Mouse (Mus musculus): ENCODE results near the gene Igfbp6. TPM values are rescaled to one million over a fixed set of nuclear protein-coding genes. Genes with fewer than 3 reads are reported as not detected.

The Igfbp6 gene
- polyA plus RNA-seq (2016; fragmentation: Nextera tagmentation; extraction: Ambion mirVana), result 0.24 and 0.79 TPM in 2 replicates

GRCm38 (mm10) chr15:102144274-102144711 lies at the start of gene Igfbp6:
Gene Igfbp6, plus strand, starts transcription at chr15:102144362.
- Histone ChIP-seq H3K27ac (no peak within 1 kb of the TSS), H3K9ac (peak within 1 kb of the TSS; percentile 26; the same call in 1 of the 2 replicates), H3K9me3 (no peaks in the 10 kb centered on the region), H3K4me2 (peak within 1 kb of the TSS; percentile 38), H3K27me3 (peaks cover 52% of the 10 kb centered on the region), H3K4me1 (peaks cover 6% of the 10 kb centered on the region; the same call in 1 of the 2 replicates), H3K4me3 (replicated peaks) (peak within 1 kb of the TSS; percentile 18), H3K36me3 (replicated peaks) (no peaks in the 10 kb centered on the region)
- ATAC-seq (ENCODE audit: low FRiP score), result no peak
- 2% methylated on average over 22 of the region's 22 CpGs for WGBS

DNA sequence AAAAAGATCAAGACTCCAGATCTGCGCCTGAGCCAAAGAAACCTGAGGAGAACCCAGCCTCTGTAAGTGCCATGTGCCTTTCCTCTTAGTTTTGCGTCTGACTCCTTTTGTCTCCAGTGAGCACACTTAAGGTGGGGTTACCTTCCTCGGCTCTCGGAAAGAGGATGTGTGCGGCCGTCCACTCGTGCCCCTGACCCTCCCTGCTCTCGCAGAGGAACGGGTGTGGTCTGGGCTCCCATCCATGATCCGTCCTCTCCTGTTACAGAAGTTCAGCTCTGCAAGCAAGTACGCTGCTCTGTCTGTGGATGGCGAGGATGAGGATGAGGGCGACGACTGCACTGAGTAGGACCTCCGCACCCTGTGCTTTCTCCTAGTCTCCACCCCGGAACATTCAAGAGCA lies 49.2 kb upstream of the Igfbp6 start:
- no peak for ATAC-seq (ENCODE audit: low FRiP score)
- H3K36me3 ChIP-seq (replicated peaks), result peaks cover 85% of the 10 kb centered on the region
- WGBS, result 92% methylated on average over 16 of the region's 16 CpGs

DNA sequence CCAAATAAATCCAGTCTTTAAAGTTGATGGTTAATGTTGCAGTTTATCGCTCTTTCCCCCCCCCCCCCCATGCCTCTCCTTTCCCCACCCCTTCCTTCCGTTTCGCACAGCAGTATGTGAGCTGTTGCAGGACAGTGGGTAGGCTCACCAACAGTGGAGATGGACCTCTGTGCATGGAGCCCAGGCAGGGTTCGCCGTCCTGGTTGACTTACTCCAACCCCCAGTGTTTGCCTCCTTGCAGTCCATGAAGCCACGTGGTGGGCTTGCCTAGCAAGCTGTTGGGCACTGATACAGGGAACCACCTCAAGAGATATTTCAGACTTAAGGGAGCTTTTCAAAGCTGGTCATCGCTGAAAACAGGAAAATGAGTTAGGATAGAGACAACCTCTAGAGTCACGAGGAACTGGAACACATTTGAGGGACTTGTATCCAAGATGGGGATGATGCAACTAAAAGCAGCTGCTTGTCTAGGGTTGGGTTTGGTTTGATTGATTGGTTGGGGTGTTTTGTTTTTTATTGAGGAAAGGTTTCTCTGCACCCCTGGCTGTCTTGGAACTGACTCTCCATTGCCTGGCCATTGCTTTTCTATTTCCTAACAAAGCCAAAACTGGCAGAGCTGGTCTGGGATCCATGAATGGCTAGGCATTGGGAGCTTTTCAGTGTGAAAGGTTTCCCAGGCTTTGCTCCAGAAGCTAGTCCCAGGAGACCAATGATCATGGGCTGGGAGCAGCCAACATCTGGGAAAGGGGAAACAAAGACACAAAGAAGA lies 46.8 kb upstream of the Igfbp6 start:
- ATAC-seq (ENCODE audit: low FRiP score), result no peak
- Histone ChIP-seq H3K4me2 (no peak overlapping the region), H3K9ac (no peak overlapping the region), H3K27ac (no peak overlapping the region), H3K36me3 (replicated peaks) (peaks cover 61% of the 10 kb centered on the region), H3K4me3 (replicated peaks) (no peak overlapping the region), H3K9me3 (no peaks in the 10 kb centered on the region), H3K4me1 (peaks cover 41% of the 10 kb centered on the region), H3K27me3 (peaks cover 31% of the 10 kb centered on the region)
- WGBS, result 81% methylated on average over 8 of the region's 8 CpGs

More for the DNA sequence above, 49.2 kb upstream of the Igfbp6 start:
- peaks cover 18% of the 10 kb centered on the region for H3K4me1 ChIP-seq
- H3K27ac ChIP-seq, result no peak overlapping the region
- H3K9me3 ChIP-seq, result no peaks in the 10 kb centered on the region
- no peak overlapping the region for H3K4me2 ChIP-seq
- no peak overlapping the region for H3K4me3 ChIP-seq (replicated peaks)
- peaks cover 15% of the 10 kb centered on the region for H3K27me3 ChIP-seq
- no peak overlapping the region for H3K9ac ChIP-seq

DNA sequence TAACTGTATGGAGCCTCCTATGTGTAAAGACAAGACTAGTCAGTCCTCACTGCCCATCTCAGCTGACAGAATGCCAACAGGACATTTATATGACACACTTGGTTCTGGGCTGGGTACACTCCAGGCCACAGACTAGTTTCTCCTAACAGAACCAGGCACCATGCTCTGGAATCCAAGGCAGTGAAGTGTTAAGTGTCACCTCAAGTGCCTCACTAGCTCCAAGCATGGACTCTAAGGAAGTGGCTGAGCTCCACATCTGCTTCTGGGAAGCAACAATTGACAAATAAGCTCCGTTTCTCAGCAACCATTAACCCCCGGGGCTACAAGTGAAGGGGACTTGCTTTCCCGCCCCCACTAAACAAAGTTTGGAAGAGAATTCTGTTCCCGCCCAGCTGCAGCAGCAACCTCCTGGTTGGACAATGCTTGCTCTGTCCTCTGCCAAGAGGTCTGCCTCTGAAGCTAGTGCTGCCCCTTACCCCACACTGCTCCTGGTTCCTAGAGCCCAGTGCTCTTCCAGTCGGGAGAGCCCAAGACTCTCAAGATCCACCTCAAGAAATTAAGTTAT lies 46.1 kb upstream of the Igfbp6 start:
- ATAC-seq (ENCODE audit: low FRiP score), result no peak
- Histone ChIP-seq H3K4me3 (replicated peaks) (no peak overlapping the region), H3K27ac (no peak overlapping the region), H3K4me1 (peaks cover 49% of the 10 kb centered on the region), H3K36me3 (replicated peaks) (peaks cover 54% of the 10 kb centered on the region), H3K9me3 (no peaks in the 10 kb centered on the region), H3K4me2 (no peak overlapping the region), H3K9ac (no peak overlapping the region), H3K27me3 (peaks cover 38% of the 10 kb centered on the region)
- 40% methylated on average over 5 of the region's 5 CpGs for WGBS

DNA sequence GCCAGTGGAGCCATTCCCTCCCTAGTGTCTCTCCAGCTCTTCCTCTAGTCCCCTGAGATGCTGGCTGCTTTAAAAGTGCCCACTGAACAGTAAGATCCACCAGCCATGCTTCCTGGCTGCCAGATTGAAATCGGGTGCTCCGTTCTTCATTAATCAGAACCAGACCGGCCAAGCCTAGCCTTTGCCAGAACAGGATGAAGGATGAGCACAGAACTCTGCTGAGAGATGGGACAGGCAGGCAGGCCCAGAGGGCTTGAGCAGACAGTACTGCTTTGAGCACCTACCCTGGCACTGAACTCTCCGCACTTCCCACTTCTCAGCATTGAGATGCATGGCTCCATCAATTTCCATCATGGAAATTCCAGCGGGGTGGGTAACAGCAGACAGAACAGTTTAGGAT lies 44.9 kb upstream of the Igfbp6 start:
- H3K9me3 ChIP-seq, result no peaks in the 10 kb centered on the region
- peaks cover 48% of the 10 kb centered on the region for H3K27me3 ChIP-seq
- ATAC-seq (ENCODE audit: low FRiP score), result no peak
- 54% methylated on average over 5 of the region's 5 CpGs for WGBS
- 0 out of 2 replicates have a peak overlapping the region, but pooled peaks have one; percentile 59 for H3K4me3 ChIP-seq (replicated peaks)
- no peak overlapping the region for H3K9ac ChIP-seq
- H3K4me2 ChIP-seq, result peak overlapping the region; percentile 85; the same call in 1 of the 2 replicates
- peaks cover 42% of the 10 kb centered on the region for H3K36me3 ChIP-seq (replicated peaks)
- H3K27ac ChIP-seq, result no peak overlapping the region
- H3K4me1 ChIP-seq, result peaks cover 61% of the 10 kb centered on the region

- Histone ChIP-seq H3K27me3 (peaks cover 53% of the 10 kb centered on the region), H3K4me1 (peaks cover 62% of the 10 kb centered on the region)
- no peak for ATAC-seq (ENCODE audit: low FRiP score)
Observed at GRCm38 (mm10) chr15:102099771-102100160, 44.4 kb upstream of the Igfbp6 start.

DNA sequence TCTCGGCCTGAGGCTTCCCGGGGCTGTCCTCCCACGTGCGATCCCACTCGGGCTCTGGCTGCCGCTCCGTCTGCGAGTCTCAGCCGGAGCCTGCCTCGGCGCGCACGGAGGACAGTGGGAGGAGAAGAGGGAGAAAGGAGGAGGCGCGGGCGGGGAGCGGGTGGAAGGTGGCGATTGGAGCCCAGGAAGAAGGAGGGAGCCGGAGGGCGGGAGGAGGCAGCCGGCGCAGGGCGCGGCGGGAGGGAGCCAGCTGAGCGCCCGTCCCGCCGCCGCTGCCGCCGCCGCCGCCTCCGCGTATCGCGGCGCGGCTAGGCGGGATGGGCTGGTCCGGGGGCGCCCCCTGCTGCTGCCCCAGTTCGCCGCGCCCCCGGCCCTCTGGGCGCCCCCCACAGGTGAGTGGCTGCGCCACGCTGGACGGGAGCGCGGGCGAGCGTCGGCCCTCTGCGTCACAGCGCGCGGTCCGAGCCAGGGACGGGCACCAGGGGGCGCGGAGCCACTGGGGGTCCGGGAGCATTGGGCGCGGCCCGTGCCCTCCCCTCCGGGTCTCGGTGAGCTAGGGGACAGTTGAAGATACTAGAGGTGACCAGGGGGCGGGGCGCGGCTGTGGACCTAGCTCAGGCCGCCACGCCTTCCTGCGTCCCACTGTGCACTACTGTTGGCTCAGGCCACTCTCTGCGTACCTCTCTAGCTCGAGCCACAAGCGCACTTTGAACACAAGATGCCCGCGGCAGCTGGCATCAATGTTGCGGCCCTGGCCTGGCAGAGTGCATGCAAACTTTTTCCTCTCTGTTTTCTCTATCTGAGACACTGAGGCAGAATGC lies 43.8 kb upstream of the Igfbp6 start, which contains the start of gene Tns2:
Tns2 (plus strand) TSS at position 253 of the 821 bp plus-strand sequence.
- peak within 1 kb of the TSS; percentile 70 for H3K27ac ChIP-seq
- H3K9ac ChIP-seq, result peak within 1 kb of the TSS; percentile 62
- H3K4me2 ChIP-seq, result peak within 1 kb of the TSS; percentile 85
- H3K4me1 ChIP-seq, result peaks cover 62% of the 10 kb centered on the region
- WGBS, result under 1% methylated on average over 63 of the region's 82 CpGs
- peaks cover 31% of the 10 kb centered on the region for H3K36me3 ChIP-seq (replicated peaks)
- H3K4me3 ChIP-seq (replicated peaks), result peak within 1 kb of the TSS; percentile 59
- peak; percentile 69 for ATAC-seq (ENCODE audit: low FRiP score)
- H3K27me3 ChIP-seq, result peaks cover 59% of the 10 kb centered on the region
- no peaks in the 10 kb centered on the region for H3K9me3 ChIP-seq

More at GRCm38 (mm10) chr15:102099771-102100160, 44.4 kb upstream of the Igfbp6 start:
- 28% methylated on average over 8 of the region's 8 CpGs for WGBS
- Histone ChIP-seq H3K9me3 (no peaks in the 10 kb centered on the region), H3K4me2 (peak overlapping the region; percentile 85), H3K36me3 (replicated peaks) (peaks cover 37% of the 10 kb centered on the region), H3K4me3 (replicated peaks) (peak overlapping the region; percentile 59), H3K27ac (peak overlapping the region; percentile 70), H3K9ac (peak overlapping the region; percentile 62)

- H3K4me3 ChIP-seq (replicated peaks), result peak overlapping the region; percentile 59
- peaks cover 67% of the 10 kb centered on the region for H3K27me3 ChIP-seq
- no peaks in the 10 kb centered on the region for H3K9me3 ChIP-seq
- peaks cover 23% of the 10 kb centered on the region for H3K36me3 ChIP-seq (replicated peaks)
- H3K4me2 ChIP-seq, result peak overlapping the region; percentile 85
- H3K9ac ChIP-seq, result no peak overlapping the region
- peak overlapping the region; percentile 70 for H3K27ac ChIP-seq
- 26% methylated on average over 10 of the region's 10 CpGs for WGBS
- ATAC-seq (ENCODE audit: low FRiP score), result no peak
- peaks cover 62% of the 10 kb centered on the region for H3K4me1 ChIP-seq
Observed at GRCm38 (mm10) chr15:102100996-102101671, 43.0 kb upstream of the Igfbp6 start.

GRCm38 (mm10) chr15:102101672-102102541 lies 42.3 kb upstream of the Igfbp6 start:
- Histone ChIP-seq H3K4me3 (replicated peaks) (no peak overlapping the region), H3K27me3 (peaks cover 74% of the 10 kb centered on the region), H3K9ac (no peak overlapping the region), H3K9me3 (no peaks in the 10 kb centered on the region), H3K4me1 (peaks cover 68% of the 10 kb centered on the region), H3K27ac (peak overlapping the region; percentile 62), H3K4me2 (peak overlapping the region; percentile 85; the same call in 1 of the 2 replicates), H3K36me3 (replicated peaks) (peaks cover 17% of the 10 kb centered on the region)
- no peak for ATAC-seq (ENCODE audit: low FRiP score)
- WGBS, result 38% methylated on average over 11 of the region's 11 CpGs

- no peaks in the 10 kb centered on the region for H3K9me3 ChIP-seq
- H3K36me3 ChIP-seq (replicated peaks), result peaks cover 10% of the 10 kb centered on the region
- peaks cover 67% of the 10 kb centered on the region for H3K4me1 ChIP-seq
- H3K27ac ChIP-seq, result peak overlapping the region; percentile 37
- 23% methylated on average over 6 of the region's 6 CpGs for WGBS
- peak overlapping the region; percentile 17; the same call in 1 of the 2 replicates for H3K9ac ChIP-seq
- peak overlapping the region; percentile 13 for H3K4me2 ChIP-seq
- no peak for ATAC-seq (ENCODE audit: low FRiP score)
- peak overlapping the region; percentile 3 for H3K4me3 ChIP-seq (replicated peaks)
- peaks cover 82% of the 10 kb centered on the region for H3K27me3 ChIP-seq
Observed at GRCm38 (mm10) chr15:102102548-102103121, 41.5 kb upstream of the Igfbp6 start.

Data from forebrain, embryonic 12.5 days (tissue).